Mouse (Mus musculus) left cerebral cortex, postnatal 4 days (tissue): ENCODE data around the gene Kpna1. TPM values are rescaled to one million over a fixed set of nuclear protein-coding genes. Genes with fewer than 3 reads are reported as not detected.
A peak's percentile ranks its signal among the peaks of the same experiment; 100 is the strongest.
"Not testable (repeated sequence)": the region's sequence is repeated elsewhere in the genome, so short reads cannot be mapped to it uniquely, and the experiment has no call there.

Experiments used
- DNase-seq: peaks from one replicate; pipeline ENCODE4 v3.0.0-alpha.2; 2022
- intact Hi-C: fragments of 180-260 bp; cut with DNase I; formaldehyde crosslinking; loops from one replicate; pipeline ENCODE4 v1.15.1; 2025
- total RNA-seq, 2 experiments: library from RNA; stranded (reverse); gene quantifications; 2 replicates each; pipeline ENCODE4 v1.2.3; 2021

The Kpna1 gene
- 10 to 100 TPM; 92.1 to 96.8 TPM for total RNA-seq

GRCm38 (mm10) chr16:35978450-35978849 lies at the start of gene Kpna1:
Kpna1 (plus strand) TSS chr16:35978750.
- DNase-seq, intact Hi-C loops: not testable (repeated sequence)

GRCm38 (mm10) chr16:35932179-35933055 lies 46.1 kb upstream of the Kpna1 start:
- intact Hi-C loops, result no loop called here
- no peak for DNase-seq

- DNase-seq, result no peak
- intact Hi-C loops, result no loop called here
Observed at GRCm38 (mm10) chr16:35933181-35933580, 45.4 kb upstream of the Kpna1 start.

- peak; percentile 30 for DNase-seq
- intact Hi-C loops, result no loop called here
Observed at GRCm38 (mm10) chr16:35938211-35939151, 40.1 kb upstream of the Kpna1 start, which contains the start of the genes Parp9 and Dtx3l. Parp9 (plus strand) TSS chr16:35938470. Dtx3l (minus strand) TSS chr16:35939151.

- intact Hi-C loops, result no loop called here
Observed at GRCm38 (mm10) chr16:35939261-35939660, 39.3 kb upstream of the Kpna1 start.

GRCm38 (mm10) chr16:35939690-35940089 lies 38.9 kb upstream of the Kpna1 start:
- DNase-seq, result peak; percentile 70
- intact Hi-C loops, result no loop called here

More at GRCm38 (mm10) chr16:35939261-35939660, 39.3 kb upstream of the Kpna1 start:
- no peak for DNase-seq

- DNase-seq, result no peak
- intact Hi-C loops, result no loop called here
Observed at GRCm38 (mm10) chr16:35941382-35941781, 37.2 kb upstream of the Kpna1 start.

GRCm38 (mm10) chr16:35949264-35949663 lies 29.3 kb upstream of the Kpna1 start:
- intact Hi-C loops, result no loop called here
- no peak for DNase-seq

- no peak for DNase-seq
- intact Hi-C loops, result no loop called here
Observed at GRCm38 (mm10) chr16:35951216-35951615, 27.3 kb upstream of the Kpna1 start.

GRCm38 (mm10) chr16:35952628-35953130 lies 25.9 kb upstream of the Kpna1 start:
- no peak for DNase-seq
- intact Hi-C loops, result no loop called here

- DNase-seq, intact Hi-C loops: not testable (repeated sequence)
Observed at GRCm38 (mm10) chr16:35965991-35966390, 12.6 kb upstream of the Kpna1 start.

GRCm38 (mm10) chr16:35966411-35967115 lies 12.0 kb upstream of the Kpna1 start:
- no peak for DNase-seq
- intact Hi-C loops, result no loop called here

GRCm38 (mm10) chr16:35967319-35967718 lies 11.2 kb upstream of the Kpna1 start:
- intact Hi-C loops, result no loop called here
- no peak for DNase-seq

GRCm38 (mm10) chr16:35968149-35968548 lies 10.4 kb upstream of the Kpna1 start:
- no peak for DNase-seq
- intact Hi-C loops, result no loop called here

- no peak for DNase-seq
- intact Hi-C loops, result no loop called here
Observed at GRCm38 (mm10) chr16:35974021-35974420, 4.5 kb upstream of the Kpna1 start.

- peak; percentile 99 for DNase-seq
- intact Hi-C loops, result no loop called here
Observed at GRCm38 (mm10) chr16:35981363-35981821, 2.8 kb downstream of the Kpna1 start.

- DNase-seq, result peak; percentile 2
- intact Hi-C loops, result no loop called here
Observed at GRCm38 (mm10) chr16:35982506-35982901, 4.0 kb downstream of the Kpna1 start.

- intact Hi-C loops, result no loop called here
- peak; percentile 91 for DNase-seq
Observed at GRCm38 (mm10) chr16:35982902-35983516, 4.5 kb downstream of the Kpna1 start.

- DNase-seq, result peak; percentile 74
- intact Hi-C loops, result no loop called here
Observed at GRCm38 (mm10) chr16:35983517-35984101, 5.1 kb downstream of the Kpna1 start.
